Mouse (Mus musculus): ENCODE measurements around the gene Sars2. TPM values are rescaled to one million over a fixed set of nuclear protein-coding genes. Genes with fewer than 3 reads are reported as not detected.
A peak's percentile ranks its signal among the peaks of the same experiment; 100 is the strongest.

Gene Sars2
- polyA plus RNA-seq, 1 experiment from 2014 or later: 33.0 TPM

- no peak overlapping the region for H3K4me3 ChIP-seq (ENCODE audit: low read length)
- no peak overlapping the region for H3K27ac ChIP-seq (ENCODE audit: low read depth, low read length)
- H3K9me3 ChIP-seq (ENCODE audit: control insufficient read depth, low read length): no peaks in the 10 kb centered on the region
- no peaks in the 10 kb centered on the region; the same call in 1 of the 2 replicates for H3K36me3 ChIP-seq (ENCODE audit: control insufficient read depth, insufficient read depth, low read length)
- H3K27me3 ChIP-seq (ENCODE audit: control insufficient read depth, insufficient read depth, low read length): no peaks in the 10 kb centered on the region
- no peak overlapping the region for H3K4me2 ChIP-seq (replicated peaks; ENCODE audit: low read depth, low read length)
- no peak for ATAC-seq (ENCODE audit: low FRiP score, low TSS enrichment)
- peaks cover 16% of the 10 kb centered on the region for H3K4me1 ChIP-seq (ENCODE audit: control insufficient read depth, insufficient read depth, low read length)
- no peak overlapping the region for H3K9ac ChIP-seq (ENCODE audit: low read depth, low read length)
Observed at GRCm38 (mm10) chr7:28791706-28792105, 49.9 kb downstream of the Sars2 start.

GRCm38 (mm10) chr7:28792391-28793185 lies 50.8 kb downstream of the Sars2 start:
- no peaks in the 10 kb centered on the region for H3K9me3 ChIP-seq (ENCODE audit: control insufficient read depth, low read length)
- H3K4me3 ChIP-seq (ENCODE audit: low read length): no peak overlapping the region
- no peaks in the 10 kb centered on the region for H3K27me3 ChIP-seq (ENCODE audit: control insufficient read depth, insufficient read depth, low read length)
- WGBS: 76% methylated on average over 13 of the region's 14 CpGs
- H3K36me3 ChIP-seq (ENCODE audit: control insufficient read depth, insufficient read depth, low read length): no peaks in the 10 kb centered on the region; the same call in 1 of the 2 replicates
- ATAC-seq (ENCODE audit: low FRiP score, low TSS enrichment): no peak
- peaks cover 20% of the 10 kb centered on the region for H3K4me1 ChIP-seq (ENCODE audit: control insufficient read depth, insufficient read depth, low read length)
- no peak overlapping the region for H3K9ac ChIP-seq (ENCODE audit: low read depth, low read length)
- no peak overlapping the region for H3K4me2 ChIP-seq (replicated peaks; ENCODE audit: low read depth, low read length)
- H3K27ac ChIP-seq (ENCODE audit: low read depth, low read length): no peak overlapping the region

- H3K9me3 ChIP-seq (ENCODE audit: control insufficient read depth, low read length): no peaks in the 10 kb centered on the region
- no peak overlapping the region for H3K27ac ChIP-seq (ENCODE audit: low read depth, low read length)
- WGBS: 38% methylated on average over 2 of the region's 2 CpGs
- ATAC-seq (ENCODE audit: low FRiP score, low TSS enrichment): no peak
- no peaks in the 10 kb centered on the region for H3K27me3 ChIP-seq (ENCODE audit: control insufficient read depth, insufficient read depth, low read length)
- H3K4me1 ChIP-seq (ENCODE audit: control insufficient read depth, insufficient read depth, low read length): peaks cover 15% of the 10 kb centered on the region
- H3K4me3 ChIP-seq (ENCODE audit: low read length): no peak overlapping the region
- no peak overlapping the region for H3K4me2 ChIP-seq (replicated peaks; ENCODE audit: low read depth, low read length)
- no peaks in the 10 kb centered on the region for H3K36me3 ChIP-seq (ENCODE audit: control insufficient read depth, insufficient read depth, low read length)
- no peak overlapping the region for H3K9ac ChIP-seq (ENCODE audit: low read depth, low read length)
Observed at GRCm38 (mm10) chr7:28793834-28794233, 52.0 kb downstream of the Sars2 start.

GRCm38 (mm10) chr7:28794496-28794895 lies 52.7 kb downstream of the Sars2 start:
- H3K4me3 ChIP-seq (ENCODE audit: low read length): no peak overlapping the region
- no peak overlapping the region for H3K27ac ChIP-seq (ENCODE audit: low read depth, low read length)
- ATAC-seq (ENCODE audit: low FRiP score, low TSS enrichment): no peak
- no peak overlapping the region for H3K4me2 ChIP-seq (replicated peaks; ENCODE audit: low read depth, low read length)
- peaks cover 9% of the 10 kb centered on the region; the same call in 1 of the 2 replicates for H3K4me1 ChIP-seq (ENCODE audit: control insufficient read depth, insufficient read depth, low read length)
- H3K27me3 ChIP-seq (ENCODE audit: control insufficient read depth, insufficient read depth, low read length): no peaks in the 10 kb centered on the region
- H3K9ac ChIP-seq (ENCODE audit: low read depth, low read length): no peak overlapping the region
- H3K9me3 ChIP-seq (ENCODE audit: control insufficient read depth, low read length): no peaks in the 10 kb centered on the region
- WGBS: 75% methylated on average over 3 of the region's 3 CpGs
- H3K36me3 ChIP-seq (ENCODE audit: control insufficient read depth, insufficient read depth, low read length): no peaks in the 10 kb centered on the region

GRCm38 (mm10) chr7:28795832-28796231 lies 54.0 kb downstream of the Sars2 start:
- Histone ChIP-seq H3K9ac (ENCODE audit: low read depth, low read length) (no peak overlapping the region), H3K27me3 (ENCODE audit: control insufficient read depth, insufficient read depth, low read length) (no peaks in the 10 kb centered on the region), H3K9me3 (ENCODE audit: control insufficient read depth, low read length) (no peaks in the 10 kb centered on the region), H3K4me3 (ENCODE audit: low read length) (no peak overlapping the region), H3K4me1 (ENCODE audit: control insufficient read depth, insufficient read depth, low read length) (0 out of 2 replicates have a peak, but pooled peaks cover 4% of the 10 kb centered on the region), H3K4me2 (replicated peaks; ENCODE audit: low read depth, low read length) (peak overlapping the region; percentile 5), H3K27ac (ENCODE audit: low read depth, low read length) (peak overlapping the region; percentile 34; the same call in 1 of the 2 replicates), H3K36me3 (ENCODE audit: control insufficient read depth, insufficient read depth, low read length) (no peaks in the 10 kb centered on the region)
- no peak for ATAC-seq (ENCODE audit: low FRiP score, low TSS enrichment)
- WGBS: 74% methylated on average over 15 of the region's 15 CpGs

GRCm38 (mm10) chr7:28796562-28796975 lies 54.8 kb downstream of the Sars2 start:
- H3K9ac ChIP-seq (ENCODE audit: low read depth, low read length): peak overlapping the region; percentile 1; the same call in 1 of the 2 replicates
- 16% methylated on average over 32 of the region's 32 CpGs for WGBS
- peak overlapping the region; percentile 6 for H3K4me3 ChIP-seq (ENCODE audit: low read length)
- no peaks in the 10 kb centered on the region for H3K9me3 ChIP-seq (ENCODE audit: control insufficient read depth, low read length)
- H3K27ac ChIP-seq (ENCODE audit: low read depth, low read length): peak overlapping the region; percentile 34; the same call in 1 of the 2 replicates
- H3K36me3 ChIP-seq (ENCODE audit: control insufficient read depth, insufficient read depth, low read length): no peaks in the 10 kb centered on the region
- peak; percentile 84 for ATAC-seq (ENCODE audit: low FRiP score, low TSS enrichment)
- H3K4me1 ChIP-seq (ENCODE audit: control insufficient read depth, insufficient read depth, low read length): peaks cover 8% of the 10 kb centered on the region
- no peaks in the 10 kb centered on the region for H3K27me3 ChIP-seq (ENCODE audit: control insufficient read depth, insufficient read depth, low read length)
- H3K4me2 ChIP-seq (replicated peaks; ENCODE audit: low read depth, low read length): peak overlapping the region; percentile 36

- Histone ChIP-seq H3K4me1 (ENCODE audit: control insufficient read depth, insufficient read depth, low read length) (peaks cover 31% of the 10 kb centered on the region), H3K9me3 (ENCODE audit: control insufficient read depth, low read length) (no peaks in the 10 kb centered on the region), H3K27me3 (ENCODE audit: control insufficient read depth, insufficient read depth, low read length) (no peaks in the 10 kb centered on the region), H3K27ac (ENCODE audit: low read depth, low read length) (no peak overlapping the region), H3K4me3 (ENCODE audit: low read length) (no peak overlapping the region), H3K36me3 (ENCODE audit: control insufficient read depth, insufficient read depth, low read length) (no peaks in the 10 kb centered on the region), H3K9ac (ENCODE audit: low read depth, low read length) (no peak overlapping the region), H3K4me2 (replicated peaks; ENCODE audit: low read depth, low read length) (no peak overlapping the region)
- no peak for ATAC-seq (ENCODE audit: low FRiP score, low TSS enrichment)
- 94% methylated on average over 9 of the region's 9 CpGs for WGBS
Observed at GRCm38 (mm10) chr7:28799994-28800393, 58.2 kb downstream of the Sars2 start.

GRCm38 (mm10) chr7:28801451-28801850 lies 59.7 kb downstream of the Sars2 start:
- no peaks in the 10 kb centered on the region for H3K27me3 ChIP-seq (ENCODE audit: control insufficient read depth, insufficient read depth, low read length)
- H3K27ac ChIP-seq (ENCODE audit: low read depth, low read length): peak overlapping the region; percentile 94
- WGBS: 55% methylated on average over 3 of the region's 3 CpGs
- H3K9ac ChIP-seq (ENCODE audit: low read depth, low read length): no peak overlapping the region
- H3K4me2 ChIP-seq (replicated peaks; ENCODE audit: low read depth, low read length): no peak overlapping the region
- no peaks in the 10 kb centered on the region for H3K9me3 ChIP-seq (ENCODE audit: control insufficient read depth, low read length)
- H3K36me3 ChIP-seq (ENCODE audit: control insufficient read depth, insufficient read depth, low read length): no peaks in the 10 kb centered on the region
- H3K4me1 ChIP-seq (ENCODE audit: control insufficient read depth, insufficient read depth, low read length): peaks cover 31% of the 10 kb centered on the region
- no peak overlapping the region for H3K4me3 ChIP-seq (ENCODE audit: low read length)
- ATAC-seq (ENCODE audit: low FRiP score, low TSS enrichment): no peak

- Histone ChIP-seq H3K36me3 (ENCODE audit: control insufficient read depth, insufficient read depth, low read length) (no peaks in the 10 kb centered on the region), H3K9ac (ENCODE audit: low read depth, low read length) (peak overlapping the region; percentile 14; the same call in 1 of the 2 replicates), H3K27ac (ENCODE audit: low read depth, low read length) (peak overlapping the region; percentile 94), H3K4me2 (replicated peaks; ENCODE audit: low read depth, low read length) (peak overlapping the region; percentile 26; the same call in 1 of the 2 replicates), H3K27me3 (ENCODE audit: control insufficient read depth, insufficient read depth, low read length) (no peaks in the 10 kb centered on the region), H3K4me3 (ENCODE audit: low read length) (no peak overlapping the region), H3K9me3 (ENCODE audit: control insufficient read depth, low read length) (no peaks in the 10 kb centered on the region), H3K4me1 (ENCODE audit: control insufficient read depth, insufficient read depth, low read length) (peaks cover 27% of the 10 kb centered on the region)
- peak; percentile 21; the same call in 1 of the 2 replicates for ATAC-seq (ENCODE audit: low FRiP score, low TSS enrichment)
- 16% methylated on average over 10 of the region's 10 CpGs for WGBS
Observed at GRCm38 (mm10) chr7:28801901-28802670, 60.3 kb downstream of the Sars2 start.
